Mouse (Mus musculus) thymus, adult 2 months (tissue): ENCODE data around the gene Dock11.

Source experiments
- CTCF ChIP-seq: fragments of 200-500 bp; IDR thresholded peaks from 2 replicates; pipeline ENCODE4 v1.5.1; 2012; ENCODE audit warnings: mild to moderate bottlenecking, control low read depth, low read length, moderate library complexity, borderline replicate concordance; ENCODE audit not compliant: control insufficient read depth, poor library complexity, insufficient read depth; ENCODE audit errors: extremely low read depth
- POLR2A ChIP-seq: fragments of 200-500 bp; IDR thresholded peaks from 2 replicates; pipeline ENCODE4 v1.6.1; 2012; ENCODE audit warnings: mild to moderate bottlenecking, low read length, control low read depth, moderate library complexity; ENCODE audit not compliant: control insufficient read depth, poor library complexity, insufficient read depth; ENCODE audit errors: extremely low read depth

- TF ChIP-seq CTCF (no peak), POLR2A (no peak)
These were observed 200.0 kb downstream of the Dock11 start for GRCm38 (mm10) chrX:36088464-36089256.
